Mouse (Mus musculus): ENCODE measurements around the gene Zcchc18. TPM values are rescaled to one million over a fixed set of nuclear protein-coding genes. Genes with fewer than 3 reads are reported as not detected.
A peak's percentile ranks its signal among the peaks of the same experiment; 100 is the strongest.
"Not testable (repeated sequence)": the region's sequence is repeated elsewhere in the genome, so short reads cannot be mapped to it uniquely, and the experiment has no call there.

The Zcchc18 gene
- 372 and 450 TPM in 2 replicates for polyA plus RNA-seq (2014; fragmentation: Nextera tagmentation; extraction: Ambion mirVana)

GRCm38 (mm10) chrX:136992978-136993547 is at the start of gene Zcchc18:
Gene Zcchc18, plus strand, starts transcription at chrX:136993155.
- WGBS, result 18% methylated on average over 26 of the region's 26 CpGs
- H3K4me1 ChIP-seq (replicated peaks; ENCODE audit: control insufficient read depth, insufficient read depth, low read length), result peaks cover 14% of the 10 kb centered on the region
- peak within 1 kb of the TSS; percentile 52 for H3K4me3 ChIP-seq (replicated peaks; ENCODE audit: low read length)
- no peaks in the 10 kb centered on the region; the same call in 1 of the 2 replicates for H3K36me3 ChIP-seq (replicated peaks; ENCODE audit: control insufficient read depth, insufficient read depth)
- peak within 1 kb of the TSS; percentile 64 for H3K4me2 ChIP-seq (replicated peaks)
- peak; percentile 77 for DNase-seq (ENCODE audit: low spot score)
- peak within 1 kb of the TSS; percentile 76 for H3K9ac ChIP-seq
- peak; percentile 98 for ATAC-seq (ENCODE audit: low FRiP score)
- peak within 1 kb of the TSS; percentile 94 for H3K27ac ChIP-seq
- no peaks in the 10 kb centered on the region for H3K9me3 ChIP-seq (ENCODE audit: control insufficient read depth, low read length)
- no peaks in the 10 kb centered on the region; the same call in 1 of the 2 replicates for H3K27me3 ChIP-seq (ENCODE audit: control insufficient read depth, insufficient read depth, low read length)

GRCm38 (mm10) chrX:136957583-136958279 is 35.2 kb upstream of the Zcchc18 start:
- H3K9ac ChIP-seq, result peak overlapping the region; percentile 47
- not testable (repeated sequence) for H3K4me1 ChIP-seq (replicated peaks; ENCODE audit: control insufficient read depth, insufficient read depth, low read length); H3K27me3 ChIP-seq (ENCODE audit: control insufficient read depth, insufficient read depth, low read length); H3K36me3 ChIP-seq (replicated peaks; ENCODE audit: control insufficient read depth, insufficient read depth); H3K9me3 ChIP-seq (ENCODE audit: control insufficient read depth, low read length)
- DNase-seq (ENCODE audit: low spot score), result peak; percentile 69
- 0 out of 2 replicates have a peak overlapping the region, but pooled peaks have one; percentile 7 for H3K27ac ChIP-seq
- WGBS, result 24% methylated on average over 13 of the region's 13 CpGs
- peak; percentile 100 for ATAC-seq (ENCODE audit: low FRiP score)
- peak overlapping the region; percentile 39 for H3K4me3 ChIP-seq (replicated peaks; ENCODE audit: low read length)
- peak overlapping the region; percentile 50 for H3K4me2 ChIP-seq (replicated peaks)

- H3K4me3 ChIP-seq (replicated peaks; ENCODE audit: low read length), result peak overlapping the region; percentile 39
- DNase-seq (ENCODE audit: low spot score); H3K36me3 ChIP-seq (replicated peaks; ENCODE audit: control insufficient read depth, insufficient read depth); H3K27me3 ChIP-seq (ENCODE audit: control insufficient read depth, insufficient read depth, low read length); H3K4me1 ChIP-seq (replicated peaks; ENCODE audit: control insufficient read depth, insufficient read depth, low read length); H3K9me3 ChIP-seq (ENCODE audit: control insufficient read depth, low read length): not testable (repeated sequence)
- 0 out of 2 replicates have a peak overlapping the region, but pooled peaks have one; percentile 7 for H3K27ac ChIP-seq
- peak overlapping the region; percentile 36; the same call in 1 of the 2 replicates for H3K9ac ChIP-seq
- 67% methylated on average over 5 of the region's 5 CpGs for WGBS
- peak overlapping the region; percentile 50 for H3K4me2 ChIP-seq (replicated peaks)
- peak; percentile 23; the same call in 1 of the 2 replicates for ATAC-seq (ENCODE audit: low FRiP score)
Observed at GRCm38 (mm10) chrX:136958300-136958699, 34.7 kb upstream of the Zcchc18 start.

GRCm38 (mm10) chrX:136959688-136960087 is 33.3 kb upstream of the Zcchc18 start:
- Histone ChIP-seq H3K9ac (no peak overlapping the region), H3K4me1 (replicated peaks; ENCODE audit: control insufficient read depth, insufficient read depth, low read length) (no peaks in the 10 kb centered on the region), H3K9me3 (ENCODE audit: control insufficient read depth, low read length) (no peaks in the 10 kb centered on the region), H3K4me3 (replicated peaks; ENCODE audit: low read length) (no peak overlapping the region), H3K27me3 (ENCODE audit: control insufficient read depth, insufficient read depth, low read length) (no peaks in the 10 kb centered on the region), H3K36me3 (replicated peaks; ENCODE audit: control insufficient read depth, insufficient read depth) (no peaks in the 10 kb centered on the region), H3K4me2 (replicated peaks) (no peak overlapping the region), H3K27ac (no peak overlapping the region)
- ATAC-seq (ENCODE audit: low FRiP score) (no peak), DNase-seq (ENCODE audit: low spot score) (no peak)
- WGBS, result 20% methylated on average over 2 of the region's 2 CpGs

- not testable (repeated sequence) for H3K27ac ChIP-seq; H3K9me3 ChIP-seq (ENCODE audit: control insufficient read depth, low read length); DNase-seq (ENCODE audit: low spot score); ATAC-seq (ENCODE audit: low FRiP score); H3K27me3 ChIP-seq (ENCODE audit: control insufficient read depth, insufficient read depth, low read length); H3K36me3 ChIP-seq (replicated peaks; ENCODE audit: control insufficient read depth, insufficient read depth); H3K4me1 ChIP-seq (replicated peaks; ENCODE audit: control insufficient read depth, insufficient read depth, low read length)
- 87% methylated on average over 6 of the region's 6 CpGs for WGBS
- peak within 1 kb of the TSS; percentile 41 for H3K4me3 ChIP-seq (replicated peaks; ENCODE audit: low read length)
- peak within 1 kb of the TSS; percentile 56 for H3K4me2 ChIP-seq (replicated peaks)
- H3K9ac ChIP-seq, result peak within 1 kb of the TSS; percentile 53
Observed at GRCm38 (mm10) chrX:136975397-136975796, 17.6 kb upstream of the Zcchc18 start, which contains the start of gene Tmsb15b2. Gene Tmsb15b2, minus strand, starts transcription at chrX:136975497.

- ATAC-seq (ENCODE audit: low FRiP score) (peak; percentile 100), DNase-seq (ENCODE audit: low spot score) (peak; percentile 73)
- Histone ChIP-seq H3K27me3 (ENCODE audit: control insufficient read depth, insufficient read depth, low read length) (no peaks in the 10 kb centered on the region), H3K9me3 (ENCODE audit: control insufficient read depth, low read length) (no peaks in the 10 kb centered on the region), H3K4me3 (replicated peaks; ENCODE audit: low read length) (peak within 1 kb of the TSS; percentile 41), H3K9ac (peak within 1 kb of the TSS; percentile 53), H3K4me2 (replicated peaks) (peak within 1 kb of the TSS; percentile 56), H3K4me1 (replicated peaks; ENCODE audit: control insufficient read depth, insufficient read depth, low read length) (no peaks in the 10 kb centered on the region), H3K36me3 (replicated peaks; ENCODE audit: control insufficient read depth, insufficient read depth) (no peaks in the 10 kb centered on the region), H3K27ac (no peak within 1 kb of the TSS)
- WGBS, result 30% methylated on average over 15 of the region's 15 CpGs
Observed at GRCm38 (mm10) chrX:136976424-136977084, 16.4 kb upstream of the Zcchc18 start, which contains the start of the genes Tmsb15l and Tmsb15b1. Gene Tmsb15l, minus strand, starts transcription at chrX:136976869. Gene Tmsb15b1, minus strand, starts transcription at chrX:136976874.

GRCm38 (mm10) chrX:136978616-136979015 is 14.3 kb upstream of the Zcchc18 start:
- Histone ChIP-seq H3K4me3 (replicated peaks; ENCODE audit: low read length) (no peak overlapping the region), H3K9me3 (ENCODE audit: control insufficient read depth, low read length) (no peaks in the 10 kb centered on the region), H3K27ac (no peak overlapping the region), H3K4me1 (replicated peaks; ENCODE audit: control insufficient read depth, insufficient read depth, low read length) (no peaks in the 10 kb centered on the region), H3K4me2 (replicated peaks) (no peak overlapping the region), H3K36me3 (replicated peaks; ENCODE audit: control insufficient read depth, insufficient read depth) (no peaks in the 10 kb centered on the region), H3K27me3 (ENCODE audit: control insufficient read depth, insufficient read depth, low read length) (no peaks in the 10 kb centered on the region), H3K9ac (no peak overlapping the region)
- DNase-seq (ENCODE audit: low spot score) (no peak), ATAC-seq (ENCODE audit: low FRiP score) (no peak)

GRCm38 (mm10) chrX:136986039-136986438 is 6.9 kb upstream of the Zcchc18 start:
- H3K4me2 ChIP-seq (replicated peaks), result no peak overlapping the region
- H3K4me1 ChIP-seq (replicated peaks; ENCODE audit: control insufficient read depth, insufficient read depth, low read length), result no peaks in the 10 kb centered on the region
- ATAC-seq (ENCODE audit: low FRiP score) (no peak), DNase-seq (ENCODE audit: low spot score) (no peak)
- H3K9me3 ChIP-seq (ENCODE audit: control insufficient read depth, low read length), result no peaks in the 10 kb centered on the region
- no peaks in the 10 kb centered on the region for H3K36me3 ChIP-seq (replicated peaks; ENCODE audit: control insufficient read depth, insufficient read depth)
- no peak overlapping the region for H3K27ac ChIP-seq
- H3K27me3 ChIP-seq (ENCODE audit: control insufficient read depth, insufficient read depth, low read length), result no peaks in the 10 kb centered on the region
- no peak overlapping the region for H3K9ac ChIP-seq
- no peak overlapping the region for H3K4me3 ChIP-seq (replicated peaks; ENCODE audit: low read length)

GRCm38 (mm10) chrX:136991274-136991673 is 1.7 kb upstream of the Zcchc18 start:
- Histone ChIP-seq H3K36me3 (replicated peaks; ENCODE audit: control insufficient read depth, insufficient read depth) (no peaks in the 10 kb centered on the region; the same call in 1 of the 2 replicates), H3K27ac (no peak overlapping the region), H3K9me3 (ENCODE audit: control insufficient read depth, low read length) (no peaks in the 10 kb centered on the region), H3K4me1 (replicated peaks; ENCODE audit: control insufficient read depth, insufficient read depth, low read length) (peaks cover 14% of the 10 kb centered on the region), H3K9ac (no peak overlapping the region), H3K27me3 (ENCODE audit: control insufficient read depth, insufficient read depth, low read length) (no peaks in the 10 kb centered on the region; the same call in 1 of the 2 replicates), H3K4me3 (replicated peaks; ENCODE audit: low read length) (no peak overlapping the region), H3K4me2 (replicated peaks) (peak overlapping the region; percentile 64)
- DNase-seq (ENCODE audit: low spot score) (no peak), ATAC-seq (ENCODE audit: low FRiP score) (no peak)
- 49% methylated on average over 2 of the region's 2 CpGs for WGBS
